9 mouse cellular contexts compared by ENCODE assay signal in genomic region chr2:125516594-125516993, GRCm38 (mm10). TPM values are rescaled to one million over a fixed set of nuclear protein-coding genes. Genes with fewer than 3 reads are reported as not detected.
DNase-seq lines count a peak whose midpoint lies in the region; ATAC-seq and TF ChIP-seq lines count a peak whose summit lies in the region.
"Had no signal": no experiment of that assay in that cellular context is flagged by ENCODE, and none has a peak within 500 bp of the region (broad histone marks: within the 10 kb centered on the region; RNA-seq: fewer than 3 reads in every experiment).

No protein-coding gene starts in this region.

- no peaks in the 10 kb centered on the region for H3K36me3 ChIP-seq in lung, postnatal 0 days (ENCODE audit: insufficient read depth, low read length)

- no peak overlapping the region for H3K9ac ChIP-seq in lung, postnatal 0 days (replicated peaks; ENCODE audit: low read depth)

- TF ChIP-seq CTCF in lung, postnatal 0 days (IDR thresholded peaks at IDR 0.05): no peak

- H3K4me2 ChIP-seq in lung, postnatal 0 days (replicated peaks; ENCODE audit: low read depth, low read length): no peak overlapping the region

- TF ChIP-seq EP300 in lung, postnatal 0 days (IDR thresholded peaks at IDR 0.05): 0 out of 2 replicates have a peak, but pooled peaks have one; percentile 14

- H3K27ac ChIP-seq in lung, postnatal 0 days (ENCODE audit: low read length): no peak overlapping the region

- peak; percentile 14 for DNase-seq in adrenal gland, postnatal 10 days
- DNase-seq in adrenal gland, adult (ENCODE audit: inconsistent age in 2 of 2, low spot score in 1 of 2): no peak
- peak; percentile 49 for DNase-seq in forelimb bud, embryonic 11.5 days (ENCODE audit: low read depth, low spot score)
- DNase-seq in kidney, adult 18-20 months: peak; percentile 18
- DNase-seq in lung, postnatal 0 days (ENCODE audit: low spot score): peak; percentile 74
- DNase-seq in frontal cortex, postnatal 36 days (ENCODE audit: low spot score in 2 of 2): no peak
- DNase-seq in layer of hippocampus, adult 9-11 months: no peak
- no peak for DNase-seq in adipocyte (ENCODE audit: low spot score)

- peak; percentile 82 for ATAC-seq in lung, postnatal 0 days

- H3K4me1 ChIP-seq in lung, postnatal 0 days (ENCODE audit: insufficient read depth, low read depth, low read length): no peaks in the 10 kb centered on the region

- WGBS in lung, postnatal 0 days: 9% methylated on average over 4 of the region's 4 CpGs

- no peaks in the 10 kb centered on the region for H3K9me3 ChIP-seq in lung, postnatal 0 days (ENCODE audit: low read length)

- H3K4me3 ChIP-seq in lung, postnatal 0 days (ENCODE audit: low read depth, low read length): no peak overlapping the region
- H3K4me3 ChIP-seq: megakaryocyte, embryonic 14.5 days had no signal

- H3K27me3 ChIP-seq in lung, postnatal 0 days (replicated peaks; ENCODE audit: insufficient read depth, low read length): no peaks in the 10 kb centered on the region

RNA-seq across cellular contexts. Expression of gene Fbn1, which starts 8.8 kb away (rescaled TPM):
- total RNA-seq in adrenal gland, postnatal 10 days (2021): 100 to 1,000 TPM; 121 to 127 TPM
- 23.6 and 25.7 TPM in 2 replicates for polyA plus RNA-seq in lung, postnatal 0 days (2015; fragmentation: Nextera tagmentation; extraction: Ambion mirVana)

RNA-seq across cellular contexts. Expression of gene Gm9913, which starts 11.7 kb away (rescaled TPM):
- under 1 TPM in 1 of 2 experiments, not detected in 1; 0.36 TPM for total RNA-seq in adrenal gland, postnatal 10 days (2021)
- 0.33 and 0.68 TPM in 2 replicates for polyA plus RNA-seq in lung, postnatal 0 days (2015; fragmentation: Nextera tagmentation; extraction: Ambion mirVana)

Comparison
In these comparisons a context has a peak if more than half of its experiments do, and no peak if none do; other contexts are left out.
1. DNase-seq: peak in adrenal gland, postnatal 10 days (single experiment), forelimb bud, embryonic 11.5 days (single experiment), kidney, adult 18-20 months (single experiment) and lung, postnatal 0 days (single experiment); none in adrenal gland, adult (0 of 2), frontal cortex, postnatal 36 days (0 of 2), layer of hippocampus, adult 9-11 months (single experiment) and adipocyte (single experiment).